Mouse (Mus musculus) heart, embryonic 16.5 days (tissue): ENCODE data around the gene Snrnp70. TPM values are rescaled to one million over a fixed set of nuclear protein-coding genes. Genes with fewer than 3 reads are reported as not detected.

Experiments used
- ATAC-seq: fragments of 200-750 bp; cut with Nextera tagmentation; replicated peaks from 2 replicates; pipeline ENCODE4 v1.8.0; 2017; ENCODE audit warnings: moderate number of reproducible peaks; ENCODE audit not compliant: insufficient read depth, low FRiP score; ENCODE audit errors: extremely low read depth
- H3K27ac ChIP-seq: fragments of 300-500 bp; sonication (generic); 2 replicates; pipeline ENCODE4 v1.5.1; 2014; ENCODE audit warnings: mild to moderate bottlenecking, low read length, control low read depth, moderate library complexity
- H3K27me3 ChIP-seq: fragments of 300-500 bp; sonication (generic); 2 replicates; pipeline ENCODE4 v1.6.1; 2014; ENCODE audit warnings: low read length, mixed read lengths; ENCODE audit not compliant: control insufficient read depth, insufficient read depth
- H3K36me3 ChIP-seq: fragments of 300-500 bp; sonication (generic); 2 replicates; pipeline ENCODE4 v1.6.1; 2014; ENCODE audit not compliant: control insufficient read depth, insufficient read depth
- H3K4me1 ChIP-seq: fragments of 300-500 bp; sonication (generic); 2 replicates; pipeline ENCODE4 v1.6.1; 2014; ENCODE audit warnings: low read length, mixed read lengths; ENCODE audit not compliant: control insufficient read depth, insufficient read depth
- H3K4me2 ChIP-seq: fragments of 300-500 bp; sonication (generic); 2 replicates; pipeline ENCODE4 v1.6.1; 2014; ENCODE audit warnings: low read depth, mild to moderate bottlenecking, control low read depth, low read length
- H3K4me3 ChIP-seq: fragments of 300-500 bp; sonication (generic); 2 replicates; pipeline ENCODE4 v1.5.1; 2014; ENCODE audit warnings: mild to moderate bottlenecking, control low read depth, low read length
- H3K9ac ChIP-seq: fragments of 300-500 bp; sonication (generic); 2 replicates; pipeline ENCODE4 v1.6.1; 2014; ENCODE audit warnings: low read length, control low read depth
- H3K9me3 ChIP-seq: fragments of 300-500 bp; sonication (generic); replicated peaks from 2 replicates; pipeline ENCODE4 v1.6.1; 2016; ENCODE audit warnings: low read length; ENCODE audit not compliant: control insufficient read depth
- whole genome bisulfite sequencing: fragments of 180-500 bp; shearing (Covaris S2); extraction: QIAGEN DNeasy Blood & Tissue Kit; methylation state at CpG from one replicate; pipeline ENCODE4 v1.1.7; 2014; 5-methylcytosine and 5-hydroxymethylcytosine counted together
- polyA plus RNA-seq: library from polyadenylated mRNA; unstranded; fragments of >200 nt; fragmentation: Nextera tagmentation; extraction: Ambion mirVana; gene quantifications from 2 replicates; pipeline ENCODE4 v1.2.1, GENCODE M21; 2015

Gene Snrnp70
- polyA plus RNA-seq, 1 experiment from 2014 or later, result 161 TPM

DNA sequence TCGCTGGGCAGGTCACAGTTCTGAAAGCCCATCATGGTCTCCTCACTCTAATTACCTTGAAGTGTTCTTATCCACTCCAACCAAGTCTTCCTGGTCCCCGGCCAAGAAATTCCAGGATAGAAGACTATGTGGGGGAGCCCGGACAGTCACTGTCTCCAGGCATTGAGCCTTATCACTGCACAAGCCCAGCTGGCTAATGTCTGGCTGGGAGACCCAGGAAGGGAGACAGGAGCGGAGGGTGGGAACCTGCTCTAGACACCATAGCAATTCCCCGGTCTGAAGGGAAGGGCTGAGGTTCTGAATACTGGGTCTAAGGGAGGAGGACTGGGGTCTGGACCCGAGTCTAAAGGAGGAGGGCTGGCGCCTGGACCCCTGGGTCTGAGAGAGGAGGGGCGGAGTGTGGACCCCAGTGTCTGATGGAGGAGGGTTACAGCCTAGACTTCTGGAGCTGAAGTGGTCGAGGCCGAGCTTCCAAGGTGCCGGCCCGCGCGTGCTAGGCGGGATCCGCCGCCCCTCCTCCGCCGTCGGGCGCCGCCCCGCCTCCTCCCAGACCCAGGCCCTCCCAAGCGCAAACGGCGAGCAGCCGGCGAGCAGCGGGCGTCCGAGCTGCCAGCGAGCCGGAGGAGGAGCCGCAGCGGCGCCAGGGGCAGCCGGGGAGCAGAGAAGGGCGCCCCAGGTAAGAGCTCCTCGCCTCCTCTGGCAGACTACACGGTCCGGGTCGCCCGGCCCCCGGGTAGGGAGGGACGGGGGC lies 17.7 kb upstream of the Snrnp70 start, which contains the start of gene Ntf5:
Gene Ntf5, plus strand, starts transcription at position 583 of the 751 bp plus-strand sequence.
- Histone ChIP-seq H3K27ac (0 out of 2 replicates have a peak within 1 kb of the TSS, but pooled peaks have one; percentile 11), H3K4me2 (peak within 1 kb of the TSS; percentile 83), H3K27me3 (peaks cover 90% of the 10 kb centered on the region), H3K4me3 (peak within 1 kb of the TSS; percentile 59), H3K9me3 (no peaks in the 10 kb centered on the region), H3K36me3 (no peaks in the 10 kb centered on the region), H3K4me1 (peaks cover 12% of the 10 kb centered on the region), H3K9ac (peak within 1 kb of the TSS; percentile 70)
- WGBS, result 2% methylated on average over 43 of the region's 45 CpGs
- peak; percentile 45 for ATAC-seq

DNA sequence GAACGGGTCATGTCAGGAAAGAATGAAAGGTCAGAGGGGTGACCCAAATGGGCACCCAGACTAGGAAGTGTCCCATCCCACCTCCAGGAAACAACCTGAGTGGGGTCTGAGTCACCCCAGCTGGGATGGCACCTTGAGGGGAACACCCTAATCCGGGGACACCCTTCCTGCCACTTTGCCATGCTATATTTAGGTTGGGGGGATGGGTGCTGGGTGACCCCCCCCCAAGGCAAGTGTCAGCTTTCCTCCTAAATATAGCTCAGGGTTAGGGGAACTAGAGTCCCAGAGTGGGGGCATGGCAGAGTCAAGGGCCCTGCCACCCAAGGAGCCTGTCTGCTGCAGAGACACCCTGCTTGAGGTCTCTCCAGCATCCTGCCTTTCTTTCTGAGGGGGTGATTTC lies 16.9 kb upstream of the Snrnp70 start:
- no peak for ATAC-seq
- 54% methylated on average over 2 of the region's 2 CpGs for WGBS
- Histone ChIP-seq H3K4me2 (no peak overlapping the region), H3K9ac (no peak overlapping the region), H3K36me3 (no peaks in the 10 kb centered on the region), H3K27ac (no peak overlapping the region), H3K9me3 (no peaks in the 10 kb centered on the region), H3K4me1 (peaks cover 12% of the 10 kb centered on the region), H3K4me3 (no peak overlapping the region), H3K27me3 (peaks cover 91% of the 10 kb centered on the region)

DNA sequence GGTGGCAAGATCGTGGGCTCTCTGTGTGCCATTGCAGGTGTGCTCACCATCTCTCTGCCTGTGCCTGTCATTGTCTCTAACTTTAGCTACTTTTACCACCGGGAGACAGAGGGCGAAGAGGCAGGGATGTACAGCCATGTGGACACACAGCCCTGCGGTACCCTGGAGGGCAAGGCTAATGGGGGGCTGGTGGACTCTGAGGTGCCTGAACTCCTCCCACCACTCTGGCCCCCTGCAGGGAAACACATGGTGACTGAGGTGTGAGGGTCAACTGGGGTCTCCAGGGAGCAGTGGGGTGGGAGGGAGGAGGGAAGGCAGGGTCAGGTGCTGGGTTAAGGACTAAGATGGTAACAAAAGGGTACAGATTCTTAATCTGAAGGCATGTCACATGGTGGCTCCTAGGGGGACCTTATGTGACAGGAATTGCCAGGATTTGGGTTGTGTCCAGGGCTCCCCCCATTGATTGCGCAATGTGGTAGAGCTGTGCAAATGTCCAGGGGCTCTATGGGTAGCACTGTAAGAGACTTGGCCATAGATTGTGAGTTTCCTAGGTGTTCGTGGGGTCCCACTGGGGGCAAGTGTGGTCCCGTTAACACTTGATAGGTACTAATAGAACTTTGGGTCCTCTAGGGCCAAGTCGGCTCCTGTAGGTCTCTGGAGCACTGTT lies 14.1 kb upstream of the Snrnp70 start:
- no peak overlapping the region for H3K27ac ChIP-seq
- H3K27me3 ChIP-seq, result peaks cover 84% of the 10 kb centered on the region
- 89% methylated on average over 8 of the region's 8 CpGs for WGBS

DNA sequence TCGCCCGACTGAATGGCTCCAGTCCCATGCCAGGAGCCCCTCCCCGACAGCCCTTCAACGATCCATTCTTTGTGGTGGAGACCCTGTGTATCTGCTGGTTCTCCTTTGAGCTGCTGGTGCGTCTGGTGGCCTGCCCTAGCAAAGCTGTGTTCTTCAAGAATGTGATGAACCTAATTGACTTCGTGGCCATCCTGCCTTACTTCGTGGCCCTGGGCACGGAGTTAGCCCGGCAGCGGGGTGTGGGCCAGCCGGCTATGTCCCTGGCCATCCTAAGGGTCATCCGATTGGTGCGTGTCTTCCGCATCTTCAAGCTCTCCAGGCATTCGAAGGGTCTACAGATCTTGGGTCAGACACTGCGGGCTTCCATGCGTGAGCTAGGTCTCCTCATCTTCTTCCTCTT lies 13.4 kb upstream of the Snrnp70 start:
- H3K27ac ChIP-seq, result no peak overlapping the region
- H3K27me3 ChIP-seq, result peaks cover 78% of the 10 kb centered on the region
- no peaks in the 10 kb centered on the region for H3K36me3 ChIP-seq
- peaks cover 16% of the 10 kb centered on the region for H3K4me1 ChIP-seq
- H3K4me2 ChIP-seq, result no peak overlapping the region
- H3K9me3 ChIP-seq, result no peaks in the 10 kb centered on the region
- H3K9ac ChIP-seq, result no peak overlapping the region
- 88% methylated on average over 17 of the region's 17 CpGs for WGBS
- H3K4me3 ChIP-seq, result no peak overlapping the region
- no peak for ATAC-seq

More for the DNA sequence above, 14.1 kb upstream of the Snrnp70 start:
- peaks cover 21% of the 10 kb centered on the region for H3K4me1 ChIP-seq
- no peak overlapping the region for H3K4me3 ChIP-seq
- H3K36me3 ChIP-seq, result no peaks in the 10 kb centered on the region
- no peak overlapping the region for H3K4me2 ChIP-seq
- no peaks in the 10 kb centered on the region for H3K9me3 ChIP-seq
- no peak overlapping the region for H3K9ac ChIP-seq
- no peak for ATAC-seq

DNA sequence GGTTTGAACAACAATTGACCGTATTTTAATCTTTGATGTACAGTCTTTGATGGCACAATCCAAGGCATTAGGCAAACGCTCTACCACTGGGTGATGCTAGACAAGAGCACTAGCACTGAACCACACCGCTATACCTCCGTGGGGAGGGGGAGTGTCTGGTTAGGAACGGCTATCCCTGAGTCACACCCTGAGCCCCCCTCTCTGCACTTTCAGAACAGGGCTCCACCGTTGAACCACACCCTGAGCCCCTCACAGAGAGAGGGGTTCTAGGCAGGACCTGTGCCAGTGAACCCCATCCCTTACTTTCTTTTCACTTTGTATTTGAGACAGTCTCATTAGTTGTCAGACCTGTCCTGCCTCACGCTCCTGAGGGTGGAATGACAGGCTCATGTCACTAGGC lies 12.8 kb upstream of the Snrnp70 start:
- Histone ChIP-seq H3K4me3 (no peak overlapping the region), H3K27ac (no peak overlapping the region)
- 66% methylated on average over 7 of the region's 7 CpGs for WGBS

DNA sequence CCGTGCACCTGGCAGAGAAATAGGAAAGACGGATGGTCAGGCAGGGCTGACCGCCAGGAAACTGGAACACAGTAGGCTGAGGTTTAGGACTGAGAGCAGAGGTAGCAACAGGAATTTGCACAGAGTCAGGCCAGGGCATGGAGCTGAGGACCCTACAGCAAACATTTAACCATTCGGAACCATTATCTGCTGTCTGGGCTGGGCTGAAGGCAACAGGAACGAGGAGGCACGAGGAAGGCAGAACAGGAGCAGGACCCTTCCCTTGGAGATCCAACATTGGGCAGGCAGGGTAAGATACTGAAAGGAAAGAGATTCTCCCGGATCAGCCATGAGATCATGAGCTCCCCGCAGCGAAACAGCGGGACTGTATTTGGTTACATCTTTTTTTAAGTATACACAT lies 12.3 kb upstream of the Snrnp70 start:
- Histone ChIP-seq H3K4me1 (peaks cover 11% of the 10 kb centered on the region), H3K9ac (no peak overlapping the region), H3K27me3 (peaks cover 71% of the 10 kb centered on the region), H3K9me3 (no peaks in the 10 kb centered on the region), H3K27ac (no peak overlapping the region), H3K36me3 (no peaks in the 10 kb centered on the region), H3K4me2 (no peak overlapping the region), H3K4me3 (no peak overlapping the region)
- 75% methylated on average over 10 of the region's 10 CpGs for WGBS
- ATAC-seq, result no peak

More for the DNA sequence above, 12.8 kb upstream of the Snrnp70 start:
- Histone ChIP-seq H3K4me2 (no peak overlapping the region), H3K9me3 (no peaks in the 10 kb centered on the region), H3K9ac (no peak overlapping the region), H3K36me3 (no peaks in the 10 kb centered on the region), H3K27me3 (peaks cover 76% of the 10 kb centered on the region), H3K4me1 (peaks cover 15% of the 10 kb centered on the region)
- ATAC-seq, result no peak

DNA sequence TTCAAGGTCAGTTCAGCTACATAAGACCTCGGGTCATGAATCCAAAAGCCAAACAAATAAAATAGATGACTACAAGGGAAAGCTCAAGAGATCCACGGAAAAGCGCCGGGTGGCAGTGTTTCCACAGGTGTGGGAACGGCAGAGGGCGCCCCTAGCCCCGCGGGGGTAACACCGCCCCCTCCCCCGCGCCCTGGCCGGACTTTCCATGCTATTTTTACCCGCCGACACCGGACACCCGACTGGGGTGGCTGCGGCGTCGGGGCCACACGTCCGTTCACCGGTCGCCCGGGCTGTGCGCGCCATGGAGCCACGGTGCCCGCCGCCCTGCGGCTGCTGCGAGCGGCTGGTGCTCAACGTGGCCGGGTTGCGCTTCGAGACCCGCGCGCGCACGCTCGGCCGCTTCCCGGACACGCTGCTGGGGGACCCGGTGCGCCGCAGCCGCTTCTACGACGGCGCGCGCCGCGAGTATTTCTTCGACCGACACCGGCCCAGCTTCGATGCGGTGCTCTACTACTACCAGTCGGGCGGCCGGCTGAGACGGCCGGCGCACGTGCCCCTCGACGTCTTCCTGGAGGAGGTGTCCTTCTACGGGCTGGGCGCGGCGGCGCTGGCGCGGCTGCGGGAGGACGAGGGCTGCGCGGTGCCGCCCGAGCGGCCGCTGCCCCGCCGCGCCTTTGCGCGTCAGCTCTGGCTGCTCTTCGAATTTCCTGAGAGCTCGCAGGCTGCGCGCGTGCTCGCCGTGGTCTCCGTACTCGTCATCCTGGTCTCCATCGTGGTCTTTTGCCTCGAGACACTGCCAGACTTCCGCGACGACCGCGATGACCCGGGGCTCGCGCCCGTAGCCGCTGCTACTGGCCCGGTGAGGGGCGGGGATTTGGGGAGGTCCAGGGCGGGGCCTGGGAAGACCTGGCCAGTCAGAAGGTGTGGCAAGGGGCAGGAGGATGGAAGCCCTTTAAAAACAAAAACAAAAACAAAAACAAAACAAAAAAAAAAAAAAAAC lies 10.9 kb upstream of the Snrnp70 start:
- H3K36me3 ChIP-seq, result no peaks in the 10 kb centered on the region
- WGBS, result 1% methylated on average over 113 of the region's 114 CpGs
- H3K4me2 ChIP-seq, result peak overlapping the region; percentile 77
- H3K9me3 ChIP-seq, result no peaks in the 10 kb centered on the region
- no peak overlapping the region for H3K27ac ChIP-seq
- H3K4me3 ChIP-seq, result peak overlapping the region; percentile 56
- peak; percentile 35; the same call in 1 of the 2 replicates for ATAC-seq
- peaks cover 11% of the 10 kb centered on the region for H3K4me1 ChIP-seq
- peak overlapping the region; percentile 51 for H3K9ac ChIP-seq
- H3K27me3 ChIP-seq, result peaks cover 60% of the 10 kb centered on the region

DNA sequence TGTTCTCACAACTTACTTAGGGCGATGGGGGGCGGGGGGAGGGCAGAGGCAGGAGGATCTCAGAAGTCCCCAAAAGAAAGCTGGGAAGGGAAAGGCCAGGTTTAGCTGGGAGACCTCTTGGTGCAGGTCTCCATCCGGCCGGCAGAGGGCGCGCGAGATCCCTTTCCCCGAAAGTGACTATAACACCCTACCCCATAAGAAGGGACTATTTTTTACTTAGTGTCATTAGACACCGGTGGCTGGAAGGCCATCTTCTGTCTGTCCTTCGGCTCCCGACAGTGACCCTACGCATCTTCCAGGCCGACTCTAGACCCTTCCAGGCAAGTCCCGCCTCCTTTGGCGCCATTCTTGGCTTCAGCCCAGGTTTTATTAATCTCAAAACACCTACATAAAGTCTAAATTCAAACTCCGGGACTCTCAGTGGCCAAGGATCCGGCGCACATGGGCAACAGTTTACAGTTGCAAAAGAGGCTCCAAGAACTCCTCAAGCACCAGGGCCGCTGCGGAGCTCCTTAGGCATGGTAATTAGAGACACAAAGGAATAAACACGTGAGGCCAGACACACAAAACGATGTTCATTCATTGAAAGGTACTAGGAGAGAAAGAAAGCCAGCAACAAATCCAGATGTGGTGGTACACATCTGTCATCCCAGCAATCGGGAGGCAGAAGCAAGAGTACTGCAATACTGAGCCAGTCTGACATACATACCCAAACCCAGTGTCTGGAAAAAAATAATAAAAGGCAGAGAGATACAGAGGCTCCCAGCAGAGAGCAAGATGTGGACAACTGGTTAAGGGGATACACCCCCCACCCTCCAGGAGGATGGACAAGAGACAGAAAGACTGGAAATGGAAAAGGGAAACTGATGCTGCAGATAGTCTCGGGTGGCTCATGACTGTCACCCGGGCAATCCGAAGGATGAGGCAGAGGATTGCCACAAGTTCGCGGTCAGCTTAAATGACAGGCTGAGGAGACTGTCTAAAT lies 9.8 kb upstream of the Snrnp70 start, which contains the start of gene Kcna7:
Gene Kcna7, plus strand, starts transcription at position 563 of the 985 bp plus-strand sequence.
- peak within 1 kb of the TSS; percentile 52 for H3K9ac ChIP-seq
- H3K27me3 ChIP-seq, result peaks cover 51% of the 10 kb centered on the region
- 12% methylated on average over 28 of the region's 28 CpGs for WGBS
- ATAC-seq, result peak; percentile 42; the same call in 1 of the 2 replicates
- H3K9me3 ChIP-seq, result no peaks in the 10 kb centered on the region
- peak within 1 kb of the TSS; percentile 77 for H3K4me2 ChIP-seq
- H3K27ac ChIP-seq, result no peak within 1 kb of the TSS
- no peaks in the 10 kb centered on the region for H3K36me3 ChIP-seq
- peaks cover 11% of the 10 kb centered on the region for H3K4me1 ChIP-seq
- H3K4me3 ChIP-seq, result peak within 1 kb of the TSS; percentile 56
